Mouse (Mus musculus) adrenal gland, postnatal 25 days (tissue): ENCODE data around the gene Myo3b. TPM values are rescaled to one million over a fixed set of nuclear protein-coding genes. Genes with fewer than 3 reads are reported as not detected.

Experiments used
- DNase-seq: peaks from one replicate; pipeline ENCODE4 v3.0.0; 2021; ENCODE audit warnings: mixed read lengths
- total RNA-seq: library from RNA; stranded (reverse); gene quantifications from 2 replicates; pipeline ENCODE4 v1.2.3, GENCODE M21; 2021

Gene Myo3b
- total RNA-seq, 1 experiment from 2014 or later, result not detected

- DNase-seq, result no peak
Observed at GRCm38 (mm10) chr2:70066338-70067022, 27.6 kb downstream of the Myo3b start.

DNA sequence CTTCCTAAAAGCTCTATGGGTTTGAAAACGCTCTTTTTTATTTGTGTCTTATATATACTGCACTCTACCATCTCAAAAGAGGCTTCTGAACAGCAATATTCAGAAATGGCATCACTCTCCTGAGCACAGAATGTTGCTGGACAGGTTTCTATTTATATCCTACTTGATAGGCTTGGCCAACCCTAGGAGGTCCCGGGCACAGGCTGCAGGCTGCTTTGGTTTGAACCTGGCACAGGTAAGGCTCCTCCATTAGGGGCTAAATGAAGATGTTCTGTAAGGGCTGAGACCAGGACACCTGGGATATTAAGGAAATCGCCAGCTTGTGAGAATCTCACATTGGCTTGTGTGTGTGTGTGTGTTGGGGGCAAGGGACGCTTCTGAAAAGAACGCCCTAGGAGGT, 30.9 kb downstream of the Myo3b start:
- DNase-seq, result no peak

DNA sequence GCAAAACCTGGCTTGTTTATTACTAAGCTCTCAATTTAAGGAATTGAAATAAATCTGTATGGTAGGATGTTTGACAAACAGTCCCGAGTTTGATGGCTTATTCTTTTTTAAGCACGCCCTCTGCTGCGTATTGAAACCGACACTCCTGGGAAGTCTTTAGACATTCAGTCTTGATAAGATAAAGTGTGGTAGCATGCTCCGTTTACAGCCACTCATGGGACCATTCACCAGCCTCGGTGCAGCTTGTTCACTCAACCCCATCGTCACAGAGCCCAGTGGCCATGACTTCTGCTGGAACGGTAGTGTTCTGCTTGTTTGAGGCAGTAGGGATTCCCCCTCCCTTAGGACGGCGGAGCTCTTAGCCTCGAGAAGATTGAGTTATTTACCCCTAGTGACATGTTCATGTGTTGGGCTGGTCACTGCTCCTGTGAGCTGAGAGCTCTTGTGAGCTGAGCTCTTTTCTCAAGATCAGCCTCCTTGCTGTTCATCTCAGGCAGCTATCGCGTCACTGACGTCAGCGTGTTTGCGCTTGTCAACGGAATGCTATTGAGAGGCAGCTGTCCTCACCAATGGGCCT, 44.6 kb downstream of the Myo3b start:
- no peak for DNase-seq

- no peak for DNase-seq
Observed at GRCm38 (mm10) chr2:70091261-70091660, 52.3 kb downstream of the Myo3b start.

DNA sequence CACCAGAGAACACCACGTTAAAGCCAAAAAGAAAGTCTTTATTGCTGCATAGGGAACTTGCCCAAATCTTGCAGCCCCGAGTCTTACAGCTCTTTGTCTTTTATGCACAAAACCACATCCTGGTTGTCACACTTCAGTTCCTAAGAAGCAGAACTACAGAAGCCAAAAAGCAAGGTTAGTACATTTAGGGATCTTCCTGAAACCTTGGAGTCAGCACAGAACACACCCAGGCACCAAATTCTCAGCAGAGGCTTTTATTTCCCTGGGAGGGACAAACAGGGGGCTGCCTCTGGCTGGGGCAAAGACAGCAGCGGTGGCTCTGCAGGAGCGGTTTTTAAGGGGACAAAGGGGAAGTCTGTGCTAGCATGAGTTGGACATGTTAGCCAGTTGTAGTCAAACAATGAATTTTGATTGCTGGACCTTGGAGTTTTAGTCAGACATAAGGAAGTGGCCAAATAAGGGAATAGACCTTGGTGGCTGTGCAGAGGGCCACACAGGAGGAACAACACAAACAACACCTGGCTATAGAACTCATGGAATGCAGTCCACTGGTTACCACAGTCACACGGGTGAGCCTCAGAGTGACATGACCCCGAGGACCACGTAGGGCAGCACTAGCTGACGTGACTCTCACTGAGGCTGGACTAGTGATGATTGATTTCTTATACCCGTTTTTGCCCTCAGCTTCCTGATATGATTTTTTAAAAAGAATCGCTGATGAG, 53.0 kb downstream of the Myo3b start:
- DNase-seq, result no peak

DNA sequence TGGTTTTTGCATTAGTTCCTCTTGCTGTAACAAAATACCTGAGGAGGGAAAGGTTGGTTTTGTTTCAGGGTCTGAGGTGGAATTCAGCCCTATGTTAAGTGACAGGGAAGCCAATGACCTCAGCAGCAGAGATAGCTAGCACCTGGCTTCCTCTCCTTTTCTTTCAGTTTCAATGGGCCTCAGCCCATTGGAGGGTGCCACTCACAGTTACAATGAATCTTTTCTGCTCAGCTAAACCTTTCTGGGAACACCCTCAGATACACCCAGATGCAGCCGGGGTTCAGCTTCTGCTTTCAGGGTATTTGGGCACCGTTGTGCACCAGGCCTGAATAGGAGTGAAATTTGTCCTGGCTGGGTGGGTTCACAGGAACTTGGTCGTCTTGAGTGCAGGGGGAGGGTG, 53.7 kb downstream of the Myo3b start:
- no peak for DNase-seq

DNA sequence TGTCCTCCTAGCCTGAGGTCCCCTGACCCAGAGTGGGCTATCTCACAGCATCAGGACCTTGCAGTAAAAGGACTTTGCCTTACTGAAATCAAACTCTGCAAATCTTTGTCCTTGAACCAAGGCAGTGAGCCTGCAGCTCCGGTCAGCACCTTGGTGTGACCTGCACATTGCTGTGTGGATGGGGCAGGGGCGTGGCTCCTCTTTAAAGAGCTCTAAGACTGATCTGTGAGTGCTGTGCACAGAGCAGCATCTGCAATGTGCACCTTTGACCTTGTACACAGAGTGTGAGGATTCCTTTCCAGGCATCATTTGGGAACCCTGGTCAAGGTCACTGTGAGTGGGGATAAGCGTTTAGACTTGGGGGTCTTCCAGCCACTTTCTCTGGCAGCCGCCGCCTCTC, 55.5 kb downstream of the Myo3b start:
- DNase-seq, result no peak

DNA sequence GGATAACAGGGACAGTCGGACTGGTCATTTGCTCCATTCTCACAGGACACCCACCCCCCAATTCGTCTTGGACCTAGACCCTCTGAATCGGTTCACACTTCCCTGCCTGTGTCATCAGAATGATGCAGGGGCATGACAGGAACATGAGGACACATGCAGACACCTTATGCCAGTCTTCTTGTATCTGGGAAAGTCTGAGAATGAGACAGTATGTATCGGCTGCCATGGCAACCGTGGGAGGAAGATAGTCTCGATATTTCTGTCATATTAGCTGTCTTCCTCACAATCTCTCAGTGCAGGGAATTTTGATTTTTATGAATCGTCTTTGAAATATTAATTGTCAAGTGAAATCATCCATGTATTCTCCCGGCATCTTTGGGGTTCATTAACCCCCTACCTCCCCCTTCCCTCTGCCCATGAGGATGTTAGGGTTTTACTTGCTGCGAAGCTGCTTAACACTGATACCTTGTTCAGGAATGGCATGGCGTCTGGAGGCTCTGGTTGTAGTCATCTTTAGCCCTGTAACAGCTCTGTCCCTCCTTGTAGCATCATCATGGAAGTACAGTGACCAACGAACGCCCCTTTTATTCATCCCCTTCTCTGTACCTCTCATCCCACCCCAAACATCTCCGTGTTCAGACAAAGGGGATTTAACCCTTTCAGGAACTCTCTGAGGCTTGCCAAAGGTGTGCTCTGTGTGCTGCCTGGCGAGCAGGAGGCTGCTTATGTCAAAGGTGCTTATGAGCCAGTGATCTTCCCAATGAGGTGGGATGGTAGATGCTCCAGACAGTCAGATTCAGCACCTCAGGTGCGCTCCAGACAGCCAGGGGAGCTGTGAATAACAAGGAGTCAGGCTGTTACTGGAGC, 58.5 kb downstream of the Myo3b start:
- DNase-seq, result no peak

GRCm38 (mm10) chr2:70099459-70099858, 60.5 kb downstream of the Myo3b start:
- no peak for DNase-seq

- no peak for DNase-seq
Observed at GRCm38 (mm10) chr2:70105286-70106030, 66.5 kb downstream of the Myo3b start.

GRCm38 (mm10) chr2:70109010-70109409, 70.1 kb downstream of the Myo3b start:
- peak; percentile 51 for DNase-seq

- no peak for DNase-seq
Observed at GRCm38 (mm10) chr2:70113798-70114782, 75.2 kb downstream of the Myo3b start.

DNA sequence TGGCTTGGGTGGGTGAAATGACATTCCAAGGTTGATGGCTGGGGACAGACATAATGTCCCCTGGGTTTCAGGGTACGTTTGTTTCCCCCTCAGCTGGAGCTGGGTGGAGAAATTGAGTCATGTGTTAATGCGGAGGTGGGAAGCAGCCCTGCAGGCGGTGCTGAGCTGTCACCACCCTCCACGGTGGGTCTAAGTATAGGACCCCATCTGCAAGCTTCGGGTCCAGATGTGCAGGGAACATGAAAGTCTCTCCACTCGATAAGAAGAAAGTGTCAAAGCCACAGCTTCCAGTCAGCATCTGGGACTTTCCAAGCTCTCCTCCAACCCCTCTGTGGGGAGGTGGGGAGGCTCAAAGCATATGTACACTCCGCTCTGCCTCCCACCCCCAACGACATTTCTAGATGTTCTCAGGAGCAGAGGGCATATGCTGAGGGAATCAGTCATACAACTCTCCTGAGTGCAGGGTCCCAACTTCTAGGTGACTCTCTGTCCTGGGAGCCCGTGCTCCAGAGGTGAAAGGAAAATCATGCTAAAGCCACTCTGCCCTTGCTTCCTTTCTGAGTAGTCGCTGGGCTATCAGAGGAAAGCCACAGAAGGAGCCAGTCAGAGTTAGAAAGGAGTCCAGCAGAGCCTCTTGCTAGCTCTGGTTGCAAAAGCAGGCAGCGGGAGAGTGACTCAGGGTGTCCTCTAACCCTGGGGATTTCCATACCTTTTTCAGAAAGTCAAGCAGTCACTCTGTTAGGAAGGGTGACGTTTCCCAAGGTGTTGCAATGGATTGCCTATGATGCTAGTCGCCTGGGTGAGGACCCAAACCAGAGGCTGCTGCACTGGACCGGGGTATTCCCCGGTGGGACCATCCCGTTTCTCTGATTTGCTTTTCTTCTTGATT, 79.7 kb downstream of the Myo3b start:
- no peak for DNase-seq

DNA sequence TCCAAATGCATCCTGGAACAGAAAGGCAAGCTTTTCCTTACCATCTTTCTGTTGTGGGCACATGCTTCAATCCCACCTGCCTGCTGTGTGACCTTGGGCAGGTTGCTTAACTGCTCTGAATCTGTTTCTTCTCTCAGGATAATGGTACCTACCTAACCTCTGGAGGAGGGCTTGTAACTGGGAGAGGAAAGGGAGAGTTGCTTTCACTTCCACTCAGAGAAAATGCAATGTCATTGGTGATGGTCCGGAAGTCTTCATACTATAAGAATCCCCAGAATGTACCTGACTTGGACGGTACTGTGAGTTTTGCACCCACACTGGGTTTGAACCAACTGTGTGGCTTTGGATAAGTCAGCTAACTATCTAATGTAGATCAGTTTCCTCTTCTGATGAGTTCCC, 80.3 kb downstream of the Myo3b start:
- no peak for DNase-seq

DNA sequence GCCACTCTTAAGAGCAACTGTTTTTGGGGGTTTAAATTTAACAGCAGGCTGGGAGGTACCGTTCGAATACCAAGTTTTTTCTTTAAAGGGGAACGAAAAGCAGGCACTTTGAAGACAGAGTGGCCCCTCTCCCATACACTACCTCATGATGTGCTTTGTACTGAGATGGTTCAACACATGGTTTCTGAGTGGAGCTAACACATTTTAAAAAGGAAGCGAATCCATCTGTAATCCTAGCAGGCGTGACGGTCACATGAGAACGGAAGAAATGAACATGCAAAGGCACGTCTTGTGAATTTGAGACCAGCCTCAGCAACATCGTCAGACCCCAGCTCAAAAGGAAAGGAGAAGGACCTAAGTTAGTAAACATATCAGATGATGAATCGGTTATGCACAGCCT, 87.4 kb downstream of the Myo3b start:
- no peak for DNase-seq

GRCm38 (mm10) chr2:70126783-70127182, 87.9 kb downstream of the Myo3b start:
- peak; percentile 75 for DNase-seq

DNA sequence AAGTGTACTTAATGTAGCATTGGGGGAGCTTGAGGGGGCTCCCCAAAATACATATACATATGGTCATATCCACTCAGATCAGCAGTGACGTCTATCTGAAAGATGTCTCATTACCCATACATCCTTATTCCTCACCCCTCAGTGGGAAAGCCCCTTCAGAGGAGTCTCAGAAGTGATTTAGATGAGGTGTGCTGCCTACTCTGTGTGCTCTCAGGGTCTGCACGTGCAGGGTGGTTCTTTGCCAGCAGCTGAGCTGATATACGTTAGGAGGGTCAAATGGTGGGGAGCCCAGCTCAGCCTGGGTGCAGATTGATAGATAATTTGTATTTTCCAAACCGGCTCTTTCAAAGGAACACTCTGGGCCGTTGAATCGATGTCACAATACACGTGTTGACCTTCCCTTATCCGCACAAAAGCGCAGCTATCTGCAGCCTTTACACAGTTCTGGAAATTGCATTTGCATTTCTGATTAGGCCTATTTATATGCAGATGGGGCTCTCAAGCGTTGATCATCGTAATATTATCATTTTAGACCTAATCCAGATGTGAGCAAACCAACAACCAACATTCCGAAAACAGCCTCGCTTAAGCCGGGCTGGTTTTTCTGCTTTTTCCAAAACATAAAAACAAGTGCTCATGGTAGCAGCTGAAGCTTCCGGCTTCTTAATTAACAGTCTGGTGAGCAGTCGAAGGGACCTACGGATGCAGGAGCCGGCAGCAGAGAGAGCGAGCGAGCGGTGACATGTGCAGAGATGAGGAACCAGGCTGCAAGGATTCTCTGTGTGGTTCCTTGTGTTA, 88.6 kb downstream of the Myo3b start:
- DNase-seq, result no peak

DNA sequence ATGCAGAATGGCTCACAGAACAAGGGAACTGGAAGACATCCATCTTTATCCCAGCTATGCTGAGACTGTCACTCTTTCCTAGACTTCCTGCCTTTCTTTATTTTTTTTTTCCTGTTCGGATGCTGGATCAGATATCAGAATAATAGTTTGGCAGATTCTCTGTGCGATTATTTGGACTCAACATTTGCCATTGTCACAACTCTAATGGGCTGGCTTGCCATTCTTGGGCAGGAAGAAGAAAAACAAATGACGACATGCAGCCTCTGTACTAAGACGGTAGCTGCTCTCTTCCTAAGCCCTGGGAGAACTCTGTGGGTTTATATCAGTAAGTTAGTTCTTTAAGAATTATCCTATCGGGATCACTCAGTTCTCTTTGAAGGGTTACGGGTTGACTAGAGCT, 89.7 kb downstream of the Myo3b start:
- DNase-seq, result no peak

- DNase-seq, result no peak
Observed at GRCm38 (mm10) chr2:70129566-70129965, 90.6 kb downstream of the Myo3b start.
